Comparison of ENCODE assay signal across 8 mouse cellular contexts in the genomic region with DNA sequence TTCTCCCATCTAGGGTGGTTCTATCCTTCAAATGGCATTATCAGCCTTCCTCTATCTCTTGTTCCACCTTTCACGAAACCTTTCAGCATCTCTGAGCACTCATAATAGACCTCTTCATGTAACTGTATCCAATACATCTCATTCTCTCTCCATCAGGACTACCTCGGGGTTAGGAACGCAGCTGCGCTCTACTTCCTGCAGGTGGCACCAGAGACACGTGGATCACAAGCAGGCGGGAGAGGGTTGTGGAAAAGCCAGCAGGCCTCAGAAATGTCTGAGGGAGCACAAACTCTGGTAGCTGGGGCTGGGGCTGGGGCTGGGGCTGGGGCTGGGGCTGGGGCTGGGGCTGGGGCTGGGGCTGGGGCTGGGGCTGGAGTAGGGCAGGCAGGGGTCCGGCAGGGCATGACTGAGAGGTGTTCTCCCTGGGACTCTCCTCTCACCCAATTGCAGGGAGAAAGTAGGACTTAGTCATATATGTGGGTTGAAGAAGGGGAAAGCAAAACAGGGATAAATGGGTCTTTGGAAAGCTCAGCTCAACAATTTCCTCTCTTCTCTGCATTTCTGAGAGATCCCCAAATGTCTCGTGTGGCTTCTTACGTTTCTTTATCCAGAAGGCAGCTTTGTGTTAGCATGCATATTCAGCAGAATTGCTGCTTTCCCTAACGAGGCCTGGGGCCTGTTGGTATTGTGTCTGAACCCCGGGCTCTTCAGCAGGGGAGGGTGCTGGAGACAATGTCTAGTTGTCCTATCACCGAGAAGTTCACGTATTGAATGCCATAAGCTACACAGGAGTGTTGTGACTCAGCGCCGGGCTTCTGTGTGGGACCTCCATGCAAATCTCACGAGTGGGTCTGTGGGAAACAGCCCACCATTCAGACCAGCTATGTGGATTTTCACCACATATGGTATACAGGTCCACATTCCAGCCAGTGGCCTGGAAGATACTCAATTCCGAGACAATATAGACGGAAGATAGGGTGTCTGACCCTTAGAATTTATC. TPM values are rescaled to one million over a fixed set of nuclear protein-coding genes. Genes with fewer than 3 reads are reported as not detected.
DNase-seq lines count a peak whose midpoint lies in the region; ATAC-seq and TF ChIP-seq lines count a peak whose summit lies in the region.

No protein-coding gene starts in this region.

- H3K4me2 ChIP-seq in embryonic facial prominence, embryonic 12.5 days (replicated peaks) = no peak overlapping the region
- H3K4me2 ChIP-seq in kidney, embryonic 14.5 days (replicated peaks; ENCODE audit: low read depth, low read length) = no peak overlapping the region
- no peak overlapping the region for H3K4me2 ChIP-seq in limb, embryonic 14.5 days (replicated peaks; ENCODE audit: low read depth, low read length, severe bottlenecking)
- no peak overlapping the region for H3K4me2 ChIP-seq in stomach, postnatal 0 days (replicated peaks; ENCODE audit: low read depth)

- TF ChIP-seq POLR2A in limb, embryonic 14.5 days (IDR thresholded peaks at IDR 0.05; ENCODE audit: borderline replicate concordance, extremely low read depth, insufficient read depth, insufficient read length) = no peak

- H3K4me1 ChIP-seq in embryonic facial prominence, embryonic 12.5 days = no peaks in the 10 kb centered on the region
- no peaks in the 10 kb centered on the region for H3K4me1 ChIP-seq in kidney, embryonic 14.5 days (ENCODE audit: control insufficient read depth, insufficient read depth, low read length)
- H3K4me1 ChIP-seq in limb, embryonic 14.5 days (ENCODE audit: control insufficient read depth, insufficient read depth, low read length) = no peaks in the 10 kb centered on the region
- H3K4me1 ChIP-seq in stomach, postnatal 0 days (replicated peaks; ENCODE audit: control insufficient read depth, insufficient read depth) = no peaks in the 10 kb centered on the region

- no peaks in the 10 kb centered on the region for H3K27me3 ChIP-seq in embryonic facial prominence, embryonic 12.5 days
- no peaks in the 10 kb centered on the region for H3K27me3 ChIP-seq in kidney, embryonic 14.5 days (ENCODE audit: control insufficient read depth, insufficient read depth, low read length)
- no peaks in the 10 kb centered on the region for H3K27me3 ChIP-seq in limb, embryonic 14.5 days (ENCODE audit: control insufficient read depth, insufficient read depth, low read length)
- H3K27me3 ChIP-seq in stomach, postnatal 0 days (ENCODE audit: control insufficient read depth, insufficient read depth, low read length) = no peaks in the 10 kb centered on the region

- H3K4me3 ChIP-seq in embryonic facial prominence, embryonic 12.5 days = no peak overlapping the region
- H3K4me3 ChIP-seq in kidney, embryonic 14.5 days (ENCODE audit: low read length) = no peak overlapping the region
- no peak overlapping the region for H3K4me3 ChIP-seq in limb, embryonic 14.5 days (replicated peaks; ENCODE audit: low read length)
- H3K4me3 ChIP-seq in stomach, postnatal 0 days (ENCODE audit: low read depth, low read length) = no peak overlapping the region

- 47% methylated on average over 18 of the region's 18 CpGs for WGBS in embryonic facial prominence, embryonic 12.5 days
- 58% methylated on average over 18 of the region's 18 CpGs for WGBS in kidney, embryonic 14.5 days
- 53% methylated on average over 18 of the region's 18 CpGs for WGBS in limb, embryonic 14.5 days
- WGBS in stomach, postnatal 0 days = 55% methylated on average over 18 of the region's 18 CpGs

- peak; percentile 96 for TF ChIP-seq CTCF in stomach, postnatal 0 days (IDR thresholded peaks at IDR 0.05; ENCODE audit: low read depth)

- H3K9me3 ChIP-seq in embryonic facial prominence, embryonic 12.5 days = no peaks in the 10 kb centered on the region
- H3K9me3 ChIP-seq in kidney, embryonic 14.5 days (ENCODE audit: control insufficient read depth, low read length) = no peaks in the 10 kb centered on the region
- no peaks in the 10 kb centered on the region for H3K9me3 ChIP-seq in limb, embryonic 14.5 days (ENCODE audit: control insufficient read depth, low read length)
- H3K9me3 ChIP-seq in stomach, postnatal 0 days (ENCODE audit: control insufficient read depth, low read length) = no peaks in the 10 kb centered on the region

- TF ChIP-seq EP300 in stomach, postnatal 0 days (optimal IDR thresholded peaks at IDR 0.05) = no peak

- no peak overlapping the region for H3K27ac ChIP-seq in embryonic facial prominence, embryonic 12.5 days
- no peak overlapping the region for H3K27ac ChIP-seq in kidney, embryonic 14.5 days (ENCODE audit: low read depth, low read length)
- H3K27ac ChIP-seq in limb, embryonic 14.5 days (replicated peaks; ENCODE audit: low read depth, low read length) = 0 out of 2 replicates have a peak overlapping the region, but pooled peaks have one; percentile 38
- H3K27ac ChIP-seq in stomach, postnatal 0 days (replicated peaks) = no peak overlapping the region

- no peak overlapping the region for H3K9ac ChIP-seq in embryonic facial prominence, embryonic 12.5 days
- H3K9ac ChIP-seq in kidney, embryonic 14.5 days (ENCODE audit: low read depth, low read length) = no peak overlapping the region
- 0 out of 2 replicates have a peak overlapping the region, but pooled peaks have one; percentile 25 for H3K9ac ChIP-seq in limb, embryonic 14.5 days (ENCODE audit: low read depth, low read length, severe bottlenecking)
- H3K9ac ChIP-seq in stomach, postnatal 0 days (ENCODE audit: low read length) = no peak overlapping the region

- peak; percentile 77 for DNase-seq in A20 (ENCODE audit: low read depth, low spot score)
- peak; percentile 73 for DNase-seq in adrenal gland, postnatal 25 days
- DNase-seq in heart, adult 9 months (ENCODE audit: low spot score in 2 of 2) = peak; percentile 52 to 69
- peak; percentile 74 for DNase-seq in limb, embryonic 14.5 days (ENCODE audit: low spot score)
- DNase-seq in neural tube, embryonic 10.5 days (ENCODE audit: extremely low spot score, low spot score) = peak; percentile 81
- peak; percentile 83 for DNase-seq in stomach, postnatal 0 days (ENCODE audit: low spot score)

- no peaks in the 10 kb centered on the region for H3K36me3 ChIP-seq in embryonic facial prominence, embryonic 12.5 days
- H3K36me3 ChIP-seq in kidney, embryonic 14.5 days (ENCODE audit: control insufficient read depth, insufficient read depth, low read length) = no peaks in the 10 kb centered on the region
- no peaks in the 10 kb centered on the region for H3K36me3 ChIP-seq in limb, embryonic 14.5 days (ENCODE audit: control insufficient read depth, insufficient read depth, low read length)
- no peaks in the 10 kb centered on the region for H3K36me3 ChIP-seq in stomach, postnatal 0 days (ENCODE audit: control insufficient read depth, insufficient read depth, low read length)

- peak; percentile 80 for ATAC-seq in embryonic facial prominence, embryonic 12.5 days (ENCODE audit: insufficient number of reproducible peaks, insufficient read depth, low FRiP score, low TSS enrichment)
- peak; percentile 81 for ATAC-seq in kidney, embryonic 14.5 days (ENCODE audit: low FRiP score, low TSS enrichment)
- peak; percentile 85 for ATAC-seq in limb, embryonic 14.5 days (ENCODE audit: low FRiP score, low read depth)
- peak; percentile 79; the same call in 1 of the 2 replicates for ATAC-seq in stomach, postnatal 0 days (ENCODE audit: low FRiP score, low TSS enrichment)

RNA-seq across cellular contexts. Expression of a gene that starts 22.9 kb away (rescaled TPM):
- 0.81 and 0.85 TPM in 2 replicates for total RNA-seq in adrenal gland, postnatal 25 days (2021)
- polyA plus RNA-seq in embryonic facial prominence, embryonic 12.5 days (2016; fragmentation: Nextera tagmentation; extraction: Ambion mirVana) = 7.1 and 8.3 TPM in 2 replicates
- polyA plus RNA-seq in kidney, embryonic 14.5 days (2014; fragmentation: Nextera tagmentation; extraction: Ambion mirVana) = 3.4 and 6.1 TPM in 2 replicates
- polyA plus RNA-seq in limb, embryonic 14.5 days (2012; rRNA removed) = 21.9 and 26.1 TPM in 2 replicates
- polyA plus RNA-seq in limb, embryonic 14.5 days (2014; fragmentation: Nextera tagmentation; extraction: Ambion mirVana) = 8.6 and 10.0 TPM in 2 replicates
- polyA plus RNA-seq in stomach, postnatal 0 days (2015; fragmentation: Nextera tagmentation; extraction: Ambion mirVana) = 0.89 and 1.1 TPM in 2 replicates

RNA-seq across cellular contexts. Expression of a gene that starts 44.4 kb away (rescaled TPM):
- not detected in 2 replicates for total RNA-seq in adrenal gland, postnatal 25 days (2021)
- not detected in 2 replicates for polyA plus RNA-seq in embryonic facial prominence, embryonic 12.5 days (2016; fragmentation: Nextera tagmentation; extraction: Ambion mirVana)
- polyA plus RNA-seq in kidney, embryonic 14.5 days (2014; fragmentation: Nextera tagmentation; extraction: Ambion mirVana) = not detected in 2 replicates
- not detected in 2 replicates for polyA plus RNA-seq in limb, embryonic 14.5 days (2012; rRNA removed)
- polyA plus RNA-seq in limb, embryonic 14.5 days (2014; fragmentation: Nextera tagmentation; extraction: Ambion mirVana) = 0.25 TPM in 1 of 2 replicates, not detected in the other
- polyA plus RNA-seq in stomach, postnatal 0 days (2015; fragmentation: Nextera tagmentation; extraction: Ambion mirVana) = not detected in 2 replicates
